Mouse (Mus musculus) kidney, embryonic 16.5 days (tissue): ENCODE measurements around the gene Myrf. TPM values are rescaled to one million over a fixed set of nuclear protein-coding genes. Genes with fewer than 3 reads are reported as not detected.

ENCODE experiments used
- ATAC-seq: fragments of 200-750 bp; cut with Nextera tagmentation; 2 replicates; pipeline ENCODE4 v1.8.0; 2017; ENCODE audit warnings: moderate TSS enrichment; ENCODE audit not compliant: low FRiP score, low TSS enrichment
- H3K27ac ChIP-seq: fragments of 300-500 bp; sonication (generic); 2 replicates; pipeline ENCODE4 v1.5.1; 2014; ENCODE audit warnings: low read length
- H3K27me3 ChIP-seq: fragments of 300-500 bp; sonication (generic); 2 replicates; pipeline ENCODE4 v1.6.1; 2014; ENCODE audit warnings: low read length, control low read depth, mixed read lengths; ENCODE audit not compliant: insufficient read depth
- H3K36me3 ChIP-seq: fragments of 300-500 bp; sonication (generic); 2 replicates; pipeline ENCODE4 v1.6.1; 2014; ENCODE audit warnings: low read length, control low read depth, mixed read lengths; ENCODE audit not compliant: insufficient read depth
- H3K4me1 ChIP-seq: fragments of 300-500 bp; sonication (generic); 2 replicates; pipeline ENCODE4 v1.6.1; 2014; ENCODE audit warnings: low read length, control low read depth, mixed read lengths; ENCODE audit not compliant: insufficient read depth
- H3K4me2 ChIP-seq: fragments of 300-500 bp; sonication (generic); replicated peaks from 2 replicates; pipeline ENCODE4 v1.6.1; 2014; ENCODE audit warnings: low read depth, low read length
- H3K4me3 ChIP-seq: fragments of 300-500 bp; sonication (generic); 2 replicates; pipeline ENCODE4 v1.5.1; 2014; ENCODE audit warnings: mild to moderate bottlenecking, low read length
- H3K9ac ChIP-seq: fragments of 300-500 bp; sonication (generic); replicated peaks from 2 replicates; pipeline ENCODE4 v1.6.1; 2014; ENCODE audit warnings: low read length
- H3K9me3 ChIP-seq: fragments of 300-500 bp; sonication (generic); 2 replicates; pipeline ENCODE4 v1.6.1; 2016; ENCODE audit warnings: low read length, control low read depth
- WGBS: fragments of 180-500 bp; shearing (Covaris S2); extraction: QIAGEN DNeasy Blood & Tissue Kit; methylation state at CpG from one replicate; pipeline ENCODE4 v1.1.7; 2014; 5-methylcytosine and 5-hydroxymethylcytosine counted together
- polyA plus RNA-seq: library from polyadenylated mRNA; unstranded; fragments of >200 nt; fragmentation: Nextera tagmentation; extraction: Ambion mirVana; gene quantifications from 2 replicates; pipeline ENCODE4 v1.2.1, GENCODE M21; 2015

Myrf gene
- polyA plus RNA-seq, 1 experiment from 2014 or later: 3.9 TPM

GRCm38 (mm10) chr19:10258279-10259011 lies 17.9 kb upstream of the Myrf start:
- Histone ChIP-seq H3K9ac (no peak overlapping the region), H3K27me3 (no peaks in the 10 kb centered on the region), H3K4me1 (no peaks in the 10 kb centered on the region), H3K9me3 (no peaks in the 10 kb centered on the region), H3K27ac (no peak overlapping the region), H3K4me2 (no peak overlapping the region), H3K36me3 (no peaks in the 10 kb centered on the region), H3K4me3 (no peak overlapping the region)
- peak; percentile 46 for ATAC-seq
- 18% methylated on average over 6 of the region's 6 CpGs for WGBS

- Histone ChIP-seq H3K9me3 (no peaks in the 10 kb centered on the region), H3K4me3 (no peak overlapping the region), H3K36me3 (no peaks in the 10 kb centered on the region), H3K27me3 (no peaks in the 10 kb centered on the region), H3K4me1 (peaks cover 21% of the 10 kb centered on the region), H3K27ac (no peak overlapping the region), H3K4me2 (0 out of 2 replicates have a peak overlapping the region, but pooled peaks have one; percentile 29), H3K9ac (peak overlapping the region; percentile 45; the same call in 1 of the 2 replicates)
- ATAC-seq: peak; percentile 91
- WGBS: 10% methylated on average over 20 of the region's 20 CpGs
Observed at GRCm38 (mm10) chr19:10248128-10248527, 7.6 kb upstream of the Myrf start.

- H3K4me3 ChIP-seq: no peak overlapping the region
- H3K27me3 ChIP-seq: no peaks in the 10 kb centered on the region
- H3K4me1 ChIP-seq: peaks cover 21% of the 10 kb centered on the region
- 21% methylated on average over 6 of the region's 6 CpGs for WGBS
- H3K36me3 ChIP-seq: no peaks in the 10 kb centered on the region
- H3K9ac ChIP-seq: no peak overlapping the region; the same call in 1 of the 2 replicates
- no peak overlapping the region for H3K27ac ChIP-seq
- no peak for ATAC-seq
- H3K4me2 ChIP-seq: no peak overlapping the region
- H3K9me3 ChIP-seq: no peaks in the 10 kb centered on the region
Observed at GRCm38 (mm10) chr19:10247165-10247564, 6.6 kb upstream of the Myrf start.

GRCm38 (mm10) chr19:10244183-10244582 lies 3.6 kb upstream of the Myrf start:
- Histone ChIP-seq H3K4me3 (no peak overlapping the region), H3K9me3 (no peaks in the 10 kb centered on the region), H3K27me3 (no peaks in the 10 kb centered on the region), H3K4me2 (no peak overlapping the region), H3K36me3 (no peaks in the 10 kb centered on the region), H3K27ac (no peak overlapping the region), H3K9ac (no peak overlapping the region), H3K4me1 (peaks cover 29% of the 10 kb centered on the region)
- WGBS: 35% methylated on average over 3 of the region's 3 CpGs
- no peak for ATAC-seq

- Histone ChIP-seq H3K27me3 (no peaks in the 10 kb centered on the region), H3K4me3 (no peak overlapping the region), H3K4me2 (no peak overlapping the region), H3K9ac (no peak overlapping the region), H3K9me3 (no peaks in the 10 kb centered on the region), H3K27ac (no peak overlapping the region), H3K4me1 (peaks cover 19% of the 10 kb centered on the region), H3K36me3 (no peaks in the 10 kb centered on the region)
- ATAC-seq: no peak
- 10% methylated on average over 8 of the region's 8 CpGs for WGBS
Observed at GRCm38 (mm10) chr19:10242916-10243315, 2.4 kb upstream of the Myrf start.

- Histone ChIP-seq H3K27ac (no peak overlapping the region), H3K4me2 (peak overlapping the region; percentile 61), H3K9me3 (no peaks in the 10 kb centered on the region), H3K9ac (peak overlapping the region; percentile 57), H3K4me3 (peak overlapping the region; percentile 52), H3K36me3 (no peaks in the 10 kb centered on the region), H3K27me3 (no peaks in the 10 kb centered on the region), H3K4me1 (peaks cover 18% of the 10 kb centered on the region)
- WGBS: 4% methylated on average over 26 of the region's 26 CpGs
- ATAC-seq: peak; percentile 50; the same call in 1 of the 2 replicates
Observed at GRCm38 (mm10) chr19:10239975-10240653, 434 bp downstream of the Myrf start.

- Histone ChIP-seq H3K9ac (no peak overlapping the region), H3K36me3 (no peaks in the 10 kb centered on the region), H3K4me1 (peaks cover 18% of the 10 kb centered on the region), H3K4me3 (no peak overlapping the region), H3K4me2 (peak overlapping the region; percentile 61), H3K9me3 (no peaks in the 10 kb centered on the region), H3K27ac (no peak overlapping the region), H3K27me3 (no peaks in the 10 kb centered on the region)
- ATAC-seq: no peak
- 56% methylated on average over 2 of the region's 2 CpGs for WGBS
Observed at GRCm38 (mm10) chr19:10239419-10239818, 1.1 kb downstream of the Myrf start.

GRCm38 (mm10) chr19:10238477-10238876 lies 2.1 kb downstream of the Myrf start:
- Histone ChIP-seq H3K4me3 (no peak overlapping the region), H3K27ac (no peak overlapping the region), H3K9me3 (no peaks in the 10 kb centered on the region), H3K9ac (no peak overlapping the region), H3K27me3 (no peaks in the 10 kb centered on the region), H3K4me2 (no peak overlapping the region), H3K36me3 (no peaks in the 10 kb centered on the region), H3K4me1 (peaks cover 18% of the 10 kb centered on the region)
- ATAC-seq: no peak
- WGBS: 70% methylated on average over 3 of the region's 3 CpGs

GRCm38 (mm10) chr19:10235784-10236565 lies 4.6 kb downstream of the Myrf start:
- no peak overlapping the region for H3K4me3 ChIP-seq
- H3K9ac ChIP-seq: no peak overlapping the region
- ATAC-seq: no peak
- WGBS: 64% methylated on average over 9 of the region's 9 CpGs
- peaks cover 22% of the 10 kb centered on the region for H3K4me1 ChIP-seq
- H3K36me3 ChIP-seq: no peaks in the 10 kb centered on the region
- H3K9me3 ChIP-seq: no peaks in the 10 kb centered on the region
- H3K4me2 ChIP-seq: no peak overlapping the region
- H3K27ac ChIP-seq: no peak overlapping the region
- no peaks in the 10 kb centered on the region for H3K27me3 ChIP-seq
